Mouse (Mus musculus) WW6 (cell line): Measurements from ENCODE around the gene Thap4.

Experiments used
- DNase-seq: peaks from one replicate; pipeline ENCODE4 v3.0.0-alpha.2; 2013; ENCODE audit warnings: low read depth, low spot score

Thap4 gene

GRCm38 (mm10) chr1:93746179-93746578, 8.5 kb downstream of the Thap4 start:
- DNase-seq: no peak

GRCm38 (mm10) chr1:93742910-93743309, 11.8 kb downstream of the Thap4 start:
- no peak for DNase-seq

- DNase-seq: no peak
Measured at GRCm38 (mm10) chr1:93741987-93742386, 12.7 kb downstream of the Thap4 start.

- no peak for DNase-seq
Measured at GRCm38 (mm10) chr1:93740671-93741070, 14.0 kb downstream of the Thap4 start.

DNA sequence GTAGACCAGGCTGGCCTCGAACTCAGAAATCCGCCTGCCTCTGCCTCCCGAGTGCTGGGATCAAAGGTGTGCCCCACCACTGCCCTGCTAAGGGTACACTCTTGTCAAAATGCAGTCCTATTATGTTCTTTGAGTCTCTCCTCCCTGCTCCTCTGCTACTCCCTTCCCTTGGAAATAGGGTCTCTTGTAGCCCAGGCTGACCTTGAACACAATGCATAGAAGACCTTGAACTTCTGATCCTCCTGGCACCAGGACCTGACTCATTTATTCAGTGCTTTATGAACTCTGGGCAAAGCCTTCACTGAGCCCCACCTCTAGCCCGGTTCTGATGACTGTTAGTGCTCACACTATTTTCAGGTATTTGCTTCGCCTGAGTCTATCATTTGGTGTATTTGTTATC, 17.0 kb downstream of the Thap4 start:
- DNase-seq: no peak

- DNase-seq: no peak
Measured at GRCm38 (mm10) chr1:93735859-93736258, 18.8 kb downstream of the Thap4 start.

DNA sequence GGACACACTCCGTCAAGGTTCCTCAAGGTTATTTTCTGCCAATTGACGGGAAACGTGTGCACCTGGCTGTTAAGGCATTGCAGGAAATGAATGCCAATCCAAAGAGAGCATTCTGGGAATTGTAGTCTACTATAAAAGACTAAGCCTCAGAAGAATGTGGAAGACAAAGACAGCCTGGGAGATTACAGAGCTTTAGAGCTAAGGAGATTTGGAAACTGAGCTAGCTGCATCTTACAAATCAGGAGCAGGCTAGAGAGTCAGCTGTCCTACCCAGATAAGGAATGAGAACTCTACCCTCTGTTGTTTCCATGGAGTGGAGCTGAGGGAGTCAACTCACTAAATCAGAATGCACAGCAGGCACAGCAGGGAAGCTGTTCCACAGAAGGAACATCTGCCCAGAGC, 22.8 kb downstream of the Thap4 start:
- DNase-seq: no peak

GRCm38 (mm10) chr1:93731103-93731502, 23.6 kb downstream of the Thap4 start:
- DNase-seq: no peak

- DNase-seq: no peak
Measured at GRCm38 (mm10) chr1:93726974-93727373, 27.7 kb downstream of the Thap4 start.

DNA sequence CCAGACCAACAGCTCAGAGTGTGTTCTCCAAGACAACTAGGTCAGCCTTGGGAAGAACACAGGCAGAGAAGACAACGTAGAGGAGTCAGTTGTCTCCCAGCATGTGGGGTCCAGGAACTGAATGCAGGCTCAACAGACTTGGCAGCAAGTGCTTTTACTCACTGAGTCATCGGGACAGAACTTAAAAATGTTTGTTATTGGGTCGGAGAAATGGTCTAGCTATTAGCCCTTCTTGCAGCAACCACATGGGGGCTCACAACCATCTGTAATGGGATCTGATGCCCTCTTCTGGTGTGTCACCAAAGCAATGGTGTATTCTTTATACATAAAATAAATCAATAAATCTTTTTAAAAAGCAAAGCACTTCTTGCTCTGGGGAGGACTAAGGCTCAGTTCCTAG, 28.5 kb downstream of the Thap4 start:
- DNase-seq: no peak

DNA sequence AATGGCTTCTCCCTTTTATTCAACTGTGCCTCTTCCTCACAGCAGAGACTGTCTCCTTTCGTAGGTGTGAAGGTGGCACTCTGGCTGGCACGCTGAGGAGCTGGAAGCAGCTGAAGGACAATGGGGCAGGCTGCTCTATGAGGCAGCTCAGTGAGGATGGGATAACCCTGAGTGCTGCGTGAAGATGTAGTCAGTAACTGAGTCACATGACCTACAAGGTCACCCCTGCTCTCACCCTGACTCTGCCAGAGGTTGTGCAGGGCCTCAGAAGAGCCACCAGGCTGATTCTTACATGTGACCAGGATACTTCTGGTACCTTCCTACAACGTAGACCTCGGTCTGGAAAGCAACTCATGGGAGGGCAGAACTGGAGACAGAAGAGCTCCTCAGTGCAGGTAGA, 29.0 kb downstream of the Thap4 start:
- DNase-seq: no peak

GRCm38 (mm10) chr1:93724623-93725022, 30.0 kb downstream of the Thap4 start:
- no peak for DNase-seq

- no peak for DNase-seq
Measured at GRCm38 (mm10) chr1:93721557-93721956, 33.1 kb downstream of the Thap4 start.

DNA sequence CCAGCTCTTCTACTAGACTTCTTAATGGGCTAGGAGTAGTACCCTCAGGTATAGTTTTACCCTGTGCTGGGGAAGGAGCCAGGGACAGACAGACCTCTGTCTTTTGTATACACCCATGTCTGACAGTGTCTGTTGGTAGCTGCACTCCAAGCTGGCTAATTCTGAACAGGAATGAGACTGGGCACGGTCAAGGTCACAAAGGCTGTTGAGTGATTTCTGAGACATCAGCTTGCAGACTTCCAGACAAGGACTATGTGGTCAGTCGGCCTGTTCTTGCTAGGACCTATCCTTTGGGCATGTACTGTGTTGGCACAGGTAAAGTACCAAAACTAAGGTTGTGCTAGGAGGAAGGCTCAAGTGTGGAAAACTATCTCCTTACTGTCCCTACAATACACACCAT, 38.5 kb downstream of the Thap4 start:
- DNase-seq: no peak

DNA sequence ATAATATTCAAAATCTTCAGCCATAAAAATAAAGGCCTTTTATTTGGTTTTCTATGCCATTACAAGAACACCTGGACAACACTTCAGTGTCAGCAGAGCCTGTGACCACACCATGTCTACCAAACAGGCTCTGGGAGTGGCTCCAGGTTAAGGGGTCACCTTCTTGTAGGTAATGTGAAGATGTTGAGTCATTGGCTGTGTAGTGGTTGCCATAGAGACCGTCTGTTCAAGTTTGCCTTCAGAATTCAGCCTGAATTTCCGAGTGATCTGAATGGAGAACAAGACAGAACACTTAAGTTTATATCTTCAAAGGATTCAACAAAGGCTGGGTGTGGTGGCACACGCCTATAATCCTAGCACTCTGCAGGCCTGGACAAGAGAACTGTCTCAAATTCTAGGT, 49.3 kb downstream of the Thap4 start:
- peak; percentile 61 for DNase-seq

GRCm38 (mm10) chr1:93704341-93704740, 50.3 kb downstream of the Thap4 start:
- DNase-seq: no peak

DNA sequence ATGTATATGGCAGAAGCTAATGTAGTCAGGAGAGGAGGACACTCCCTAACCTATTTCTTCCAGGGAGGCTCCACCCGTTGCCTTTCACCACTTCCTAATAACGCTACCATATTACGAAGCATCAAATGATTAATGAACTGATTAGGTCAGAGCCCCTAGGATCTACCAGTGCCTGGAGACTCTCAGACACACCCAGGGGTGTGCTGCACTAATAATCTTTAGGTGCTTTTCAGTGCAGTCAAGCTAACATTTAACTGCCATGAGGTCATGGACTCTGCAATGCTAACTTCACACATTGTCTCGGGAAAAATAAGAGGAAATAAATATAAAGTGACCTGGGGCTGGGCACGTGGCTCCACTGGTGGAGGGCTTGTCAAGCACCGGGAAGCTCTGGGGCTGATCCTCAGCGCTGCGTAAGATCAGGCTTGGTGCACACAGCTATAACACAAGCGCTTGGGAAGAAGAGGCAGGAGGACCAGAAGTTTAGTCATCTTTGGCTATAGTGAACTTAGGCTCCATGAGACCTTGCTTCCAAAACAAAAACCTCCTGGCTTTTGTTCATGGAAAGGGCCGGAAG, 51.1 kb downstream of the Thap4 start:
- DNase-seq: no peak

DNA sequence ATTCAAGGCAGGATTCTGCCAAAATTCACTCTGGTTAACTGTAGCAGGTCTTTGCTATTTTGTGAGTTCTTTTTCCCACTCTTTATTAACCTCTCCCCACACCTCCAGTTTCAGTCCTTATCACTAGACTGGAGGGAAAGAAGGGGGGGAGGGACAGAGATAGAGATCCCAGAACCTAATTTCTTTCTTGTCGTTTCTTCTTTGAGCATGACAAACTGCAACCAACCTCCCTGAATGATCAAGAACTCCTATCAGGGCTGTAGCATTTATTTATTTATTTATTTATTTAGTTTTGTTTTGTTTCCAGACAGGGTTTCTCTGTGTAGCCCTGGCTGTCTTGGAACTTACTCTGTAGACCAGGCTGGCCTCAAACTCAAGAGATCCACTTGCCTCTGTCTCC, 52.6 kb downstream of the Thap4 start:
- DNase-seq: no peak

DNA sequence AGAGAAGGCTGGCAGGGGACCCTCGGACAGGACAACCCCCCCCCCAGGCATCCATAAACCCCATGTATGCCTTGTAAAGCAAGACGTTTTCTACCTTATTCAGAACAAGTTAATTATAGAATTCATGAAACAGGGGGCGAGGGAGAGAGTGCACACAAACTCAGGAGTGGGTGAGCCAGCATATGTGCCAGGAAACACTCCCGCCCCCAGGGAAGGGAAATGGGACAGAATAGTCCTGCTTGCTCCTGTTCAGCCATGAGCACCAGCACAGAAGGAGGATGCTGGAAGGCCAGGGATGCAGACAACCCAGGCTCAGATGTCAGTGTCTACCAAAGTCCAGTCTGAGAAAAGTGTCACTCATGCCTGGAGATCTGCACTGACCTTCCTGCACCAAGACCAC, 55.5 kb downstream of the Thap4 start:
- DNase-seq: no peak

- no peak for DNase-seq
Measured at GRCm38 (mm10) chr1:93697317-93697716, 57.3 kb downstream of the Thap4 start.

DNA sequence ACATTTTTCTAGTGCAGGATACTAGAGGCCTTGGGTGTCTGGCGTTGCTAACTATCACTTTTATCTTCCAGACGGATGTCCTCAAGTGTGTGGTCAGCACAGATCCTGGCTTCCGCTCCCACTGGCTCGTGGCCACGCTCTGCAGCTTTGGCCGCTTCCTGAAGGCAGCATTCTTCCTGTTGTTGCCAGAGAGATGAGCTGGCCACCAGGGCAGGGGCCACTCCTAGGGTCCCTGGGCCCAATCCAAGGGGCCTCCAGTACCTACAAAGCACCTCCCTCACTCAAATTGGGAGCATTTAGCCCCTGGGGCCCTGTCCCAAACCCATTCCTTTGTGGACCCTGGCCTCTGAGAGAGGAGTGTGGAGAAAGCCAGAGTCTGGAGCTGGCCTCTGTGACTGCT, 59.7 kb downstream of the Thap4 start:
- DNase-seq: no peak

GRCm38 (mm10) chr1:93693943-93694342, 60.7 kb downstream of the Thap4 start:
- DNase-seq: no peak

GRCm38 (mm10) chr1:93693502-93693901, 61.2 kb downstream of the Thap4 start:
- DNase-seq: no peak

- no peak for DNase-seq
Measured at GRCm38 (mm10) chr1:93692773-93693172, 61.9 kb downstream of the Thap4 start.
